Mouse (Mus musculus) lung, embryonic 14.5 days (tissue): ENCODE data around the gene Krtap9-3. TPM values are rescaled to one million over a fixed set of nuclear protein-coding genes. Genes with fewer than 3 reads are reported as not detected.

Source experiments
- ATAC-seq: fragments of 200-750 bp; cut with Nextera tagmentation; 2 replicates; pipeline ENCODE4 v1.8.0; 2017; ENCODE audit warnings: mild to moderate bottlenecking, moderate TSS enrichment, moderate library complexity; ENCODE audit not compliant: insufficient read depth
- DNase-seq: peaks from one replicate; pipeline ENCODE4 v3.0.0-alpha.2; 2015
- H3K27ac ChIP-seq: fragments of 300-500 bp; sonication (generic); 2 replicates; pipeline ENCODE4 v1.5.1; 2014; ENCODE audit warnings: low read depth, mild to moderate bottlenecking, moderate library complexity
- H3K27me3 ChIP-seq: fragments of 300-500 bp; sonication (generic); 2 replicates; pipeline ENCODE4 v1.6.1; 2014; ENCODE audit warnings: low read length, control low read depth; ENCODE audit not compliant: insufficient read depth
- H3K36me3 ChIP-seq: fragments of 300-500 bp; sonication (generic); 2 replicates; pipeline ENCODE4 v1.6.1; 2014; ENCODE audit warnings: control low read depth; ENCODE audit not compliant: insufficient read depth
- H3K4me1 ChIP-seq: fragments of 300-500 bp; sonication (generic); 2 replicates; pipeline ENCODE4 v1.6.1; 2014; ENCODE audit warnings: antibody characterized with exemption, control low read depth; ENCODE audit not compliant: insufficient read depth
- H3K4me2 ChIP-seq: fragments of 300-500 bp; sonication (generic); 2 replicates; pipeline ENCODE4 v1.6.1; 2014; ENCODE audit warnings: mild to moderate bottlenecking
- H3K4me3 ChIP-seq: fragments of 300-500 bp; sonication (generic); 2 replicates; pipeline ENCODE4 v1.5.1; 2014; ENCODE audit warnings: low read depth, low read length
- H3K9ac ChIP-seq: fragments of 300-500 bp; sonication (generic); 2 replicates; pipeline ENCODE4 v1.6.1; 2014
- H3K9me3 ChIP-seq: fragments of 300-500 bp; sonication (generic); 2 replicates; pipeline ENCODE4 v1.6.1; 2016; ENCODE audit warnings: low read depth, low read length, control low read depth
- CTCF ChIP-seq: IDR thresholded peaks from 2 replicates; pipeline ENCODE4 v1.5.1; 2016; ENCODE audit warnings: antibody characterized with exemption, low read depth
- WGBS: fragments of 180-500 bp; shearing (Covaris S2); extraction: QIAGEN DNeasy Blood & Tissue Kit; methylation state at CpG from one replicate; pipeline ENCODE4 v1.1.7; 2014; 5-methylcytosine and 5-hydroxymethylcytosine counted together
- polyA plus RNA-seq: library from polyadenylated mRNA; unstranded; fragments of >200 nt; fragmentation: Nextera tagmentation; extraction: Ambion mirVana; gene quantifications from 2 replicates; pipeline ENCODE4 v1.2.1, GENCODE M21; 2014

The Krtap9-3 gene
- polyA plus RNA-seq, 1 experiment from 2014 or later, result not detected

GRCm38 (mm10) chr11:99550765-99551164 lies 47.1 kb downstream of the Krtap9-3 start, which contains the start of gene Krtap3-3:
Gene Krtap3-3 (minus strand): TSS chr11:99550865.
- Histone ChIP-seq H3K4me3 (no peak within 1 kb of the TSS), H3K27ac (no peak within 1 kb of the TSS), H3K4me1 (no peaks in the 10 kb centered on the region), H3K36me3 (no peaks in the 10 kb centered on the region), H3K9ac (no peak within 1 kb of the TSS), H3K4me2 (no peak within 1 kb of the TSS), H3K9me3 (no peaks in the 10 kb centered on the region), H3K27me3 (no peaks in the 10 kb centered on the region)
- no peak for DNase-seq
- ATAC-seq, result no peak
- TF ChIP-seq CTCF, result no peak
- WGBS, result 64% methylated on average over 4 of the region's 4 CpGs

GRCm38 (mm10) chr11:99547892-99548291 lies 50.0 kb downstream of the Krtap9-3 start:
- Histone ChIP-seq H3K4me1 (no peaks in the 10 kb centered on the region), H3K4me2 (no peak overlapping the region), H3K9ac (no peak overlapping the region), H3K27me3 (no peaks in the 10 kb centered on the region), H3K36me3 (no peaks in the 10 kb centered on the region), H3K9me3 (no peaks in the 10 kb centered on the region), H3K27ac (no peak overlapping the region), H3K4me3 (no peak overlapping the region)
- TF ChIP-seq CTCF, result no peak
- ATAC-seq, result no peak
- DNase-seq, result no peak

Other genes starting within 250 kb of the Krtap9-3 start
- not detected in 2 replicates for gene Krt27, start 247.0 kb downstream of the Krtap9-3 start, polyA plus RNA-seq
- gene Krt28, start 223.2 kb downstream of the Krtap9-3 start, polyA plus RNA-seq, result 0.29 TPM in 1 of 2 replicates, not detected in the other
- 24.5 and 24.6 TPM in 2 replicates for gene Krt10, start 208.7 kb downstream of the Krtap9-3 start, polyA plus RNA-seq
- not detected in 2 replicates for gene Krt12, start 175.8 kb downstream of the Krtap9-3 start, polyA plus RNA-seq
- 0.28 and 0.42 TPM in 2 replicates for gene Krt20, start 160.0 kb downstream of the Krtap9-3 start, polyA plus RNA-seq
- 4.0 and 4.4 TPM in 2 replicates for gene Krt23, start 105.0 kb downstream of the Krtap9-3 start, polyA plus RNA-seq
- not detected in 2 replicates for gene Krt39, start 76.8 kb downstream of the Krtap9-3 start, polyA plus RNA-seq
- gene Krt40, start 54.9 kb downstream of the Krtap9-3 start, polyA plus RNA-seq, result 0.17 TPM in 1 of 2 replicates, not detected in the other
- not detected in 2 replicates for gene Krtap3-3, start 47.2 kb downstream of the Krtap9-3 start, polyA plus RNA-seq
- gene Krtap3-2, start 41.3 kb downstream of the Krtap9-3 start, polyA plus RNA-seq, result not detected in 2 replicates
- gene Gm11939, start 38.6 kb downstream of the Krtap9-3 start, polyA plus RNA-seq, result not detected in 2 replicates
- gene Krtap3-1, start 31.5 kb downstream of the Krtap9-3 start, polyA plus RNA-seq, result not detected in 2 replicates
- gene Krtap1-5, start 17.1 kb downstream of the Krtap9-3 start, polyA plus RNA-seq, result not detected in 2 replicates
- not detected in 2 replicates for gene Krtap1-4, start 14.5 kb downstream of the Krtap9-3 start, polyA plus RNA-seq
- gene Krtap1-3, start 6.8 kb downstream of the Krtap9-3 start, polyA plus RNA-seq, result not detected in 2 replicates
- not detected in 2 replicates for gene Gm11938, start 5.2 kb upstream of the Krtap9-3 start, polyA plus RNA-seq
- gene Gm11937, start 12.1 kb upstream of the Krtap9-3 start, polyA plus RNA-seq, result not detected in 2 replicates
- gene Krtap2-4, start 16.7 kb upstream of the Krtap9-3 start, polyA plus RNA-seq, result not detected in 2 replicates
- gene Gm11562, start 22.3 kb upstream of the Krtap9-3 start, polyA plus RNA-seq, result not detected in 2 replicates
- not detected in 2 replicates for gene Krtap4-1, start 30.1 kb upstream of the Krtap9-3 start, polyA plus RNA-seq
- gene Krtap4-2, start 37.0 kb upstream of the Krtap9-3 start, polyA plus RNA-seq, result not detected in 2 replicates
- gene Krtap4-7, start 46.0 kb upstream of the Krtap9-3 start, polyA plus RNA-seq, result not detected in 2 replicates
- gene Gm11555, start 52.1 kb upstream of the Krtap9-3 start, polyA plus RNA-seq, result not detected in 2 replicates
- gene Gm11563, start 60.9 kb upstream of the Krtap9-3 start, polyA plus RNA-seq, result not detected in 2 replicates
- gene Krtap4-6, start 67.9 kb upstream of the Krtap9-3 start, polyA plus RNA-seq, result not detected in 2 replicates
- gene Gm14190, start 92.6 kb upstream of the Krtap9-3 start, polyA plus RNA-seq, result not detected in 2 replicates
- gene Gm14180, start 136.2 kb upstream of the Krtap9-3 start, polyA plus RNA-seq, result not detected in 2 replicates
- gene Gm11595, start 174.8 kb upstream of the Krtap9-3 start, polyA plus RNA-seq, result not detected in 2 replicates
- not detected in 2 replicates for gene Krtap4-8, start 182.6 kb upstream of the Krtap9-3 start, polyA plus RNA-seq
- gene Krtap4-9, start 187.1 kb upstream of the Krtap9-3 start, polyA plus RNA-seq, result not detected in 2 replicates
- not detected in 2 replicates for gene Gm11596, start 195.4 kb upstream of the Krtap9-3 start, polyA plus RNA-seq
- gene Gm11569, start 200.8 kb upstream of the Krtap9-3 start, polyA plus RNA-seq, result not detected in 2 replicates
- not detected in 2 replicates for gene Gm11554, start 206.3 kb upstream of the Krtap9-3 start, polyA plus RNA-seq
- not detected in 2 replicates for gene Krtap4-13, start 211.8 kb upstream of the Krtap9-3 start, polyA plus RNA-seq
- not detected in 2 replicates for gene Gm11564, start 217.6 kb upstream of the Krtap9-3 start, polyA plus RNA-seq
- gene 2300003K06Rik, start 240.0 kb upstream of the Krtap9-3 start, polyA plus RNA-seq, result not detected in 2 replicates